Mouse (Mus musculus) spleen, adult 2 months (tissue): ENCODE data around the gene Map1b.

Experiments used
- CTCF ChIP-seq: fragments of 200-500 bp; IDR thresholded peaks from 2 replicates; pipeline ENCODE4 v1.5.1; 2011; ENCODE audit warnings: mild to moderate bottlenecking, inconsistent platforms; ENCODE audit not compliant: insufficient read depth, insufficient read length, insufficient replicate concordance; ENCODE audit errors: extremely low read depth
- POLR2A ChIP-seq: fragments of 200-500 bp; IDR thresholded peaks from 2 replicates; pipeline ENCODE4 v1.6.1; 2011; ENCODE audit warnings: low read depth, low read length, inconsistent platforms

DNA sequence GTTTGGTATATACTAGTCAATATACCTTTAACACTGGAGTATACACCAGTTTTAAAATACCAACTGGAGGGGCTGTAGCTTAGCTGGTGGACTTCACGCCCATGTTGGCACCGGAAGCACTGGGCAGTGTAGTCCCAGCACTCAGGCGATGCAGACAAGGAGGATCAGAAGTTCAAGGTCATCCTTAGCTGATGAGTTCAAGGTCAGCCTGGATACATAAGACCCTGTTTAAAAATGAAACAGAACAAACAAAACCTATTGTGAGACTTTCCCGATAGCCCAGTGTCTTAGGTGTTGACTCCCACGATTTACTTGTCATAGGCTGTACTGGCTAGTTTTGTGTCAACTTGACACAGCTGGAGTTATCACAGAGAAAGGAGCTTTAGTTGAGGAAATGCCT, 1.5 kb upstream of the Map1b start:
- TF ChIP-seq POLR2A = no peak
- TF ChIP-seq CTCF = no peak
